Mouse (Mus musculus): ENCODE measurements at regions not wholly inside any gene's neighbourhood (a gene's known extent, or its start where the extent isn't known, plus 50 kb on each side); places are given as distances from the start of the nearest gene placed in this dataset.

DNA sequence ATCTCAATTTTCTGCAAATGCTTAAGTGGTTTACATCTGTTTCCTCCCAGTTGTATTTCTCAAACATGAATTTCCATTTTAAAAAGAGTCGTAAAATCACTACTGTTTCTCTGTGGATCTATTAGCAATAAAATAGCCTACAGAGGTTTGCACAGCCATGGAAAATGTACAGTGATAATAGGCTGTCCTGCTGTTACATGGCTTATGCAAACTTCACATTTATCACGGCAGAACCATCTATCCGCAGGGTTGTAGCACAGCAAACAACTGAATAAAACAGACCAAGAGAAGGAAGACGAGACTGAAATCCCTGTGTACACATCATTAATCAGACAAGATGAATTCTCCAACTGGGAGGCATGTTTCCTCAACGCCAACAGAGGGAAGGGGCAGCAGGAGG is 222.1 kb downstream of the Skap2 start:
- Histone ChIP-seq H3K36me3 (ENCODE audit: control insufficient read depth, insufficient read depth, low read length, poor library complexity, severe bottlenecking) (no peaks in the 10 kb centered on the region), H3K4me3 (ENCODE audit: low read depth, low read length) (no peak overlapping the region), H3K27me3 (ENCODE audit: control insufficient read depth, insufficient read depth, low read length, poor library complexity, severe bottlenecking) (no peaks in the 10 kb centered on the region), H3K9me3 (replicated peaks; ENCODE audit: control insufficient read depth, insufficient read depth, low read length, poor library complexity, severe bottlenecking) (no peaks in the 10 kb centered on the region), H3K27ac (ENCODE audit: insufficient read depth, low read length) (no peak overlapping the region), H3K4me1 (ENCODE audit: control insufficient read depth, insufficient read depth, low read length) (no peaks in the 10 kb centered on the region), H3K9ac (ENCODE audit: low read depth, poor library complexity, severe bottlenecking) (no peak overlapping the region)
- TF ChIP-seq CTCF (IDR thresholded peaks at IDR 0.05; ENCODE audit: low read depth, low read length) (no peak), EP300 (IDR thresholded peaks at IDR 0.05; ENCODE audit: insufficient read depth, low read depth, low read length) (no peak), POLR2A (IDR thresholded peaks at IDR 0.05; ENCODE audit: insufficient read depth, low read length) (no peak)

DNA sequence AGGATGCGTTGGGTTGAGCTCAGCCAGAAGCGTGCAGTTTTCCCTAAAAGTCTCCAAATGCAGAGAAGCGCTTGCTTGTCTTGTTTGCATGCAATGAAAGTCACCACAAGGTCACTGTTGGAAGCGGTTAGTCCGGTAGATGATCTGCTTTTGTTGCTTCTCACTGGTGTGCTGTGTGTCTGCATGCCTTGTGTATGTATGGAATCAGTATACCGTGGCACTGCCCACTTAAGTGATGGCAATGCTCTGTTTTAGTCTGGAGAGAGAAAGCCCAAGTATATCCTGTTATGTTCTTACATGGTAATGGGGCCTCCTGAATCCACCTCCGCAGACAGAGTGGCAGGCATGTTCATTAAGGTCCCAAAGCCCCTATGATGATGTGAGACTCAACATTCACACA is 221.7 kb downstream of the Skap2 start:
- no peaks in the 10 kb centered on the region for H3K36me3 ChIP-seq (ENCODE audit: control insufficient read depth, insufficient read depth, low read length, poor library complexity, severe bottlenecking)
- H3K9me3 ChIP-seq (replicated peaks; ENCODE audit: control insufficient read depth, insufficient read depth, low read length, poor library complexity, severe bottlenecking): no peaks in the 10 kb centered on the region
- TF ChIP-seq EP300 (IDR thresholded peaks at IDR 0.05; ENCODE audit: insufficient read depth, low read depth, low read length): no peak
- no peak for TF ChIP-seq POLR2A (IDR thresholded peaks at IDR 0.05; ENCODE audit: insufficient read depth, low read length)
- TF ChIP-seq CTCF (IDR thresholded peaks at IDR 0.05; ENCODE audit: low read depth, low read length): no peak
- no peak overlapping the region for H3K9ac ChIP-seq (ENCODE audit: low read depth, poor library complexity, severe bottlenecking)
- no peak overlapping the region for H3K4me3 ChIP-seq (ENCODE audit: low read depth, low read length)
- no peaks in the 10 kb centered on the region for H3K4me1 ChIP-seq (ENCODE audit: control insufficient read depth, insufficient read depth, low read length)
- H3K27ac ChIP-seq (ENCODE audit: insufficient read depth, low read length): no peak overlapping the region
- no peaks in the 10 kb centered on the region for H3K27me3 ChIP-seq (ENCODE audit: control insufficient read depth, insufficient read depth, low read length, poor library complexity, severe bottlenecking)

DNA sequence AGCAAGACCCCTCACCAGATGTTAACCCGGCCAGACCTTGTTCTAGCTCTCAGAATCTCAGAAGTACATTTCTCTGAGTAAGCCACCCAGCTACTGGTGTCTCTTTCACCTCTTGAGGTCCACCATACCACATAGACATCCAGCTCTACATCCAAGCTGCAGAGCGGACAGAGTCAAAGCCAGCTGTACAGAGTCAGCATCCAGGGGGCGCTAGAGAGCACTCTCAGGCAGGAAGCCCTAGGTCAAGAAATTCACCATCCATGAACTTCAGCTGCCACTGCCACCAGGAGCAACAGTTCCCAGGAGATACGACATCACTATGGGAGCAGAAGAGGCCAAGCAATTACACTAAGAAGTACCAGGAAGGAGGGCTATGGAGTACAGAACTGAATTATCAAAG is 217.0 kb downstream of the Skap2 start:
- no peaks in the 10 kb centered on the region for H3K27me3 ChIP-seq (ENCODE audit: control insufficient read depth, insufficient read depth, low read length, poor library complexity, severe bottlenecking)
- no peaks in the 10 kb centered on the region for H3K4me1 ChIP-seq (ENCODE audit: control insufficient read depth, insufficient read depth, low read length)
- no peak overlapping the region for H3K9ac ChIP-seq (ENCODE audit: low read depth, poor library complexity, severe bottlenecking)
- H3K4me3 ChIP-seq (ENCODE audit: low read depth, low read length): no peak overlapping the region
- no peaks in the 10 kb centered on the region for H3K9me3 ChIP-seq (replicated peaks; ENCODE audit: control insufficient read depth, insufficient read depth, low read length, poor library complexity, severe bottlenecking)
- TF ChIP-seq CTCF (IDR thresholded peaks at IDR 0.05; ENCODE audit: low read depth, low read length) (peak; percentile 81), POLR2A (IDR thresholded peaks at IDR 0.05; ENCODE audit: insufficient read depth, low read length) (no peak)
- no peak overlapping the region for H3K27ac ChIP-seq (ENCODE audit: insufficient read depth, low read length)
- H3K36me3 ChIP-seq (ENCODE audit: control insufficient read depth, insufficient read depth, low read length, poor library complexity, severe bottlenecking): no peaks in the 10 kb centered on the region

DNA sequence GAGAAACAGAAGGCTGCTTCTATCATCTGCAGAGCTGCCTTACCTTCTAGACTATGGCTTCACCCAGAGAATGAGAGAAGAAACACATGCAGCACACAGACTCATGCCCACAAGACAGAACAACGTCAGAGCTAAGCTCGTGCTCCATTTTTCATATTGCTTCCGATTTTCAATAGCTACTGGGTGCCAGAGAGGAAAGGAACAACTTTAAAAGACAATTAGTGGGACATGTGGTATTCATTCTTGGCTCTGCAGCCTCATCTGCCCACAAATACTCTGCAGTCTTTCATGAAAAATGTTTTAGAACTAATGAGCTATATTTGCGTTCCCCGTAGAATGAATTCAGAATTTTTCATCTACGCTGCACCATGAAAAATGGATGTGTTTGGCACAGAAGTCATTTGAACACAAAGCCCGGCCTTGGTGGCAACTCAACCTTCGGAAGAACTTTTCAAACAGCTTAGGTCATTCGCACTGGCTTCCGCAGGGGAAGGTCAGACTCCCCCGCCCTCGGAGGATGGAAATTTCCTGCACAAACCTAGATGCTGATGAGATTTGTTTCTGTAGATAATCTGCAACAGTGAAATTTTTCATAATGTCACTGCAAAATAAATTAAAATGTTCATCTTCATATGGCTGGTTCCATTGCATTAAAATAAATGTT is 213.6 kb downstream of the Skap2 start:
- Histone ChIP-seq H3K36me3 (ENCODE audit: control insufficient read depth, insufficient read depth, low read length, poor library complexity, severe bottlenecking) (no peaks in the 10 kb centered on the region), H3K9ac (ENCODE audit: low read depth, poor library complexity, severe bottlenecking) (no peak overlapping the region), H3K9me3 (replicated peaks; ENCODE audit: control insufficient read depth, insufficient read depth, low read length, poor library complexity, severe bottlenecking) (no peaks in the 10 kb centered on the region), H3K27ac (ENCODE audit: insufficient read depth, low read length) (no peak overlapping the region), H3K4me1 (ENCODE audit: control insufficient read depth, insufficient read depth, low read length) (no peaks in the 10 kb centered on the region), H3K27me3 (ENCODE audit: control insufficient read depth, insufficient read depth, low read length, poor library complexity, severe bottlenecking) (no peaks in the 10 kb centered on the region), H3K4me3 (ENCODE audit: low read depth, low read length) (no peak overlapping the region)
- TF ChIP-seq EP300 (IDR thresholded peaks at IDR 0.05; ENCODE audit: insufficient read depth, low read depth, low read length) (no peak), POLR2A (IDR thresholded peaks at IDR 0.05; ENCODE audit: insufficient read depth, low read length) (no peak)

DNA sequence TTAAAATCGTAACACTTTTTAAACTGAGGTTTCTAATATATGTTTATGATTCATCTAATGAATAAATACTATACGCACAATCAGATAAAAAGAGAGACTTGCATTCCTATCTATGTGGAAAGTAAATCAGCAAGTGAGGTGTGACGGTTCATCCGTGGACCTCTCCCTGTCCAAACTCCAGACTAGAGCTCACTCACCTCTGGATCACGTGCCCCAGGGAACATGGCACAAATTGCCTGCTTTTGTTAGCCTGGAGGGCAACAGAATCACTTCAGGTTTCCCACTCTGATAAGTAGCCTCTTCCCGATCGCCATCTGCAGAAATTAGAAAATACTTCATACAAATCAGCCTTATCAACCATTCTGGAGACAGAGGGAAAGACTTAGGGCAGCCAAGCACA is 206.7 kb downstream of the Skap2 start:
- Histone ChIP-seq H3K27ac (ENCODE audit: insufficient read depth, low read length) (no peak overlapping the region), H3K4me1 (ENCODE audit: control insufficient read depth, insufficient read depth, low read length) (no peaks in the 10 kb centered on the region), H3K9ac (ENCODE audit: low read depth, poor library complexity, severe bottlenecking) (no peak overlapping the region), H3K9me3 (replicated peaks; ENCODE audit: control insufficient read depth, insufficient read depth, low read length, poor library complexity, severe bottlenecking) (no peaks in the 10 kb centered on the region), H3K36me3 (ENCODE audit: control insufficient read depth, insufficient read depth, low read length, poor library complexity, severe bottlenecking) (no peaks in the 10 kb centered on the region), H3K4me3 (ENCODE audit: low read depth, low read length) (no peak overlapping the region), H3K27me3 (ENCODE audit: control insufficient read depth, insufficient read depth, low read length, poor library complexity, severe bottlenecking) (no peaks in the 10 kb centered on the region)
- no peak for TF ChIP-seq EP300 (IDR thresholded peaks at IDR 0.05; ENCODE audit: insufficient read depth, low read depth, low read length)
- no peak for TF ChIP-seq CTCF (IDR thresholded peaks at IDR 0.05; ENCODE audit: low read depth, low read length)
- no peak for TF ChIP-seq POLR2A (IDR thresholded peaks at IDR 0.05; ENCODE audit: insufficient read depth, low read length)

Data from ES-Bruce4 (cell line).